Mouse (Mus musculus) neural tube, postnatal 0 days (tissue): ENCODE results near the gene Nagpa. TPM values are rescaled to one million over a fixed set of nuclear protein-coding genes. Genes with fewer than 3 reads are reported as not detected.

Experiments used
- microRNA-seq: library from miRNA; unstranded; fragments of <30 nt; microRNA quantifications from one replicate; pipeline ENCODE4, GENCODE M21; 2016
- polyA plus RNA-seq: library from polyadenylated mRNA; unstranded; fragments of >200 nt; fragmentation: Nextera tagmentation; extraction: Ambion mirVana; gene quantifications from 2 replicates; pipeline ENCODE4 v1.2.1, GENCODE M21; 2015

Gene Nagpa
- polyA plus RNA-seq, result 8.3 and 12.6 TPM in 2 replicates

DNA sequence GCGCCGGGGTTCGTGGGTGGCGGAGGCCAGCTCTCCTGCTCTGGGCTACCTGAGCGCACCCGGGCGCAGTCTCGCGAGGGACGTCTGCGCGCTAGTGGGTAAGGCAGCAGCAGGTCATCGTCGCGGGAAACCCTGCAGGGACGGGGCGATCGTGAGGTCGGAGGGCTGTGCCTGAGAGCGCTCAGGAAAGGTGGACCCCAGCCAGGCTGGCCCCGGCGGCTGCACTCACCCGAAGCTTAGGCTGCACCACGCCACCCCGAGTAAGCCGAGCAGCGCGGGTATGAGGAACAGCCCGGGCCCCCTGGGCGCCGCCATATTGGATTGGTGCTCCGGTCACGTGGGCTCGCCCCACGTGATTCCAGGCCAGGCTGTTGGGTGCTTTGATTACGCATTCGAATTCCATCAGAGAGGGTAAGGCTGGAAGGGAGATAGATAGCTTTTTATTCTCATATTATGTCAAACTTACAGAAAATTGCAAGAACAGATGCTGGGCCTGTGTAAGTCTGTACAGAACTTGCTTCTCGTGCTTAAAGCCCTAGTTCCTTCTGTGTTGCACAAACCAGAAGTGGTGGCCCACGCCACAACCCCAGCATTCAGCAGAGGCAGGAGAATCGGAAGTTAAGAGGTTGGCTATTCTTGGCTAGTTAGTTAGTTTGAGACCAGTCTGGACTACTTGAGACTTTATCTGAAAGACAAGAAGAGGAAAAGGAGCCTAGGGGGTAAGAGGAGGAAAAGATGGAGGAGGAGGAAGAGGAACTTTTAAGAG is at the start of gene Nagpa:
Gene Nagpa (minus strand): TSS at position 345 of the 766 bp plus-strand sequence.

DNA sequence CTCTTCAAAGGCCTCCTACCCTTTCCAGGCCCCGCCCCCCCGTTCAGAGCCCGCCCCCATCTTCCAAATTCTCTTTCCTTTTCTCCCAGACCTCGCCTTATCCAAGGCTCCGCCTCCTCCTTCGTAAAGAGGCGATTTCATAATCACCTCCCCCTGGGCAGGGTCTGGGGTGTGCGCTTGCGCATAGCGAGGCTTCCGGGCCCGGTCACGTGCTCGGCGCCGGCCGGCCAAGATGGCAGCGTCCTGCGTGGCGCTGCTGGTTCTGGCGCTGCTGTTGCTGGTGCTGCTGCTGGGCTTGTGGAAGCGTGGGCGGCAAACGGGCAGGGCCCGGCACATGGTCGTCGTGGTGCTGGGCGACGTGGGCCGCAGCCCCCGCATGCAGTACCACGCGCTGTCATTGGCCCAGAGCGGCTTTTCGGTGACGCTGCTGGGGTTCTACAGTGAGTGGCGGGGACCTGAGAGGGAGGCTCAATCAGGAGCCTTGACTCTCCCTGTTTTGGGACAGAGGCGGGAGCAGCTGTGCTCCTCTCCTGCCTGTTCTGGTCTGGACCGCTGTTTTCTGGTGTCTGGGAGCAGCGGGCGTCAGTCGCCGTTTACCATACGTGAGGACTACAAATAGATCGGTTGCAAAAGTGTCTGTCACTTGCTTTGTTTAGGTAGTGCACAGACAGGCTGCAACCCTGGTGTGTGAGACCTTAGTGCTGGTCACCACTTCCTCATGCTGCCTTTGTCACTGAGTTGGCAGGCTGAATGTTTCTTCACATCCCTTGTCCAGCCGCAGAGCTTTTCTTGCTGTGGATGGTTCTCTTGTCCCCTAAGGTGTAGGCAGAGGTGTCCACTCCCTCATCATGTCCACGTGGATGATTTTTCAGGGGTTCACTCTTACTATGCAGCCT is 29.9 kb upstream of the Nagpa start, which contains the start of gene Alg1:
Gene Alg1 (plus strand): TSS at position 204 of the 896 bp plus-strand sequence.

DNA sequence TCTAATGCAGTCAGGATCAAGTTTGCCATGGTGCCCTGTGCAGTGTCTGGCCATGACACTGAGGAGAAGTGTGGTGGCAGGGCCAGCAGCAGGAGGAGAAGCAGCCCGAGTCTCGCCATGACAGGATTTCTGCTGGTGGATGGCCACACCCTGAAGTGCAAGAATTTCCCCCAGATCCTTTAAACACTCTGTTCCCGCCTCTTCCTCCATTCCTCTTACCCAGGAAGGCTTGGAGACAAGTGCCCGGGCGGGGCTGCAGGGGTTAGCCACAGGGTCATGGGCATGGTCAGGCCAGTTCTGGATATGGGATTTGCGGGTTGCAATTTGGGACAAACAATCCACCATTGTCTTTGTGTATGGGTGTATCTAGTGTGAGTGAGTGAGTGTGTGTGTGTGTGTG is 18.3 kb upstream of the Nagpa start, which contains the start of gene AU021092:
Gene AU021092 (minus strand): TSS at position 160 of the 400 bp plus-strand sequence.

GRCm38 (mm10) chr16:5147037-5147385 is 56.8 kb downstream of the Nagpa start, which contains the start of gene Sec14l5:
Gene Sec14l5, plus strand, starts transcription at chr16:5147109.

Small RNAs within 50 kb of the gene (microRNA-seq; reads per million reads assigned to microRNA genes)
- gene Gm23689, result not detected
- not detected for gene Gm26095
- not detected for gene Mir6364

Other genes with a start within 250 kb of the Nagpa start
- gene Anks3, start 239.8 kb downstream of the Nagpa start, polyA plus RNA-seq, result 39.5 and 54.6 TPM in 2 replicates
- gene Sept12, start 206.2 kb downstream of the Nagpa start, polyA plus RNA-seq, result not detected in 2 replicates
- gene Smim22, start 196.7 kb downstream of the Nagpa start, polyA plus RNA-seq, result not detected in 2 replicates
- 150 and 178 TPM in 2 replicates for gene Rogdi, start 190.5 kb downstream of the Nagpa start, polyA plus RNA-seq
- gene Glyr1, start 154.1 kb downstream of the Nagpa start, polyA plus RNA-seq, result 117 and 125 TPM in 2 replicates
- 8.8 and 9.1 TPM in 2 replicates for gene Ubn1, start 154.0 kb downstream of the Nagpa start, polyA plus RNA-seq
- 0.09 and 0.15 TPM in 2 replicates for gene Ppl, start 71.6 kb downstream of the Nagpa start, polyA plus RNA-seq
- gene Sec14l5, start 56.9 kb downstream of the Nagpa start, polyA plus RNA-seq, result 0.25 and 0.27 TPM in 2 replicates
- 10.0 and 13.9 TPM in 2 replicates for gene AU021092, start 18.3 kb upstream of the Nagpa start, polyA plus RNA-seq
- 44.7 and 47.3 TPM in 2 replicates for gene Alg1, start 29.6 kb upstream of the Nagpa start, polyA plus RNA-seq
- 8.3 and 10.5 TPM in 2 replicates for gene Eef2kmt, start 52.0 kb upstream of the Nagpa start, polyA plus RNA-seq